In genomic region chr9:83654601-83655000, GRCm38 (mm10) we compare ENCODE assay signal across 18 mouse cellular contexts.
DNase-seq lines count a peak whose midpoint lies in the region; ATAC-seq and TF ChIP-seq lines count a peak whose summit lies in the region.
"Had no signal": no experiment of that assay in that cellular context is flagged by ENCODE, and none has a peak within 500 bp of the region (broad histone marks: within the 10 kb centered on the region; RNA-seq: fewer than 3 reads in every experiment).

No protein-coding gene starts in this region.

- H3K4me1 ChIP-seq in heart, adult 2 months (ENCODE audit: control insufficient read depth, insufficient read depth, low read length), result peaks cover 2% of the 10 kb centered on the region
- no peaks in the 10 kb centered on the region for H3K4me1 ChIP-seq in lung, postnatal 0 days (ENCODE audit: insufficient read depth, low read depth, low read length)
- H3K4me1 ChIP-seq in intestine, embryonic 16.5 days (ENCODE audit: control insufficient read depth, insufficient read depth, low read length), result no peaks in the 10 kb centered on the region
- H3K4me1 ChIP-seq: embryonic facial prominence, embryonic 10.5 days had no signal

- peak; percentile 50; the same call in 1 of the 2 replicates for ATAC-seq in lung, postnatal 0 days
- ATAC-seq in intestine, embryonic 16.5 days, result no peak
- ATAC-seq: forebrain, embryonic 13.5 days; forebrain, embryonic 15.5 days; forebrain, postnatal 0 days had no signal

- no peaks in the 10 kb centered on the region for H3K27me3 ChIP-seq in heart, adult 2 months (ENCODE audit: control insufficient read depth, insufficient read depth, low read length)
- no peaks in the 10 kb centered on the region for H3K27me3 ChIP-seq in lung, postnatal 0 days (replicated peaks; ENCODE audit: insufficient read depth, low read length)
- H3K27me3 ChIP-seq in intestine, embryonic 16.5 days (replicated peaks; ENCODE audit: control insufficient read depth, insufficient read depth, low read length), result no peaks in the 10 kb centered on the region
- H3K27me3 ChIP-seq: embryonic facial prominence, embryonic 12.5 days; forebrain, embryonic 13.5 days; forebrain, embryonic 15.5 days had no signal

- no peak overlapping the region for H3K4me2 ChIP-seq in lung, postnatal 0 days (replicated peaks; ENCODE audit: low read depth, low read length)
- no peak overlapping the region for H3K4me2 ChIP-seq in intestine, embryonic 16.5 days (ENCODE audit: low read depth, low read length)
- H3K4me2 ChIP-seq: embryonic facial prominence, embryonic 12.5 days; forebrain, embryonic 13.5 days; forebrain, embryonic 15.5 days had no signal

- no peak overlapping the region for H3K9ac ChIP-seq in heart, adult 2 months (ENCODE audit: low read depth, low read length)
- H3K9ac ChIP-seq in lung, postnatal 0 days (replicated peaks; ENCODE audit: low read depth), result no peak overlapping the region
- no peak overlapping the region for H3K9ac ChIP-seq in intestine, embryonic 16.5 days (ENCODE audit: low read depth, low read length)
- H3K9ac ChIP-seq: embryonic facial prominence, embryonic 12.5 days; forebrain, embryonic 13.5 days; forebrain, embryonic 15.5 days; forebrain, postnatal 0 days had no signal

- DNase-seq in heart, adult 2 months, result peak in 1 of 2 experiments; percentile 11
- no peak for DNase-seq in heart, postnatal 36 days
- peak; percentile 32 for DNase-seq in lung, postnatal 0 days (ENCODE audit: low spot score)
- DNase-seq in lung, postnatal 4 days, result no peak
- DNase-seq: adrenal gland, adult 2 months; adrenal gland, postnatal 10 days; adrenal gland, postnatal 25 days; cerebellum, adult 11-12 months; cerebellum, adult 2 months; cerebellum, adult 9-10 months; cerebellum, postnatal 10 days; cerebellum, postnatal 25 days; forebrain, postnatal 0 days had no signal

- H3K36me3 ChIP-seq in heart, adult 2 months (ENCODE audit: control insufficient read depth, insufficient read depth, low read length), result no peaks in the 10 kb centered on the region
- no peaks in the 10 kb centered on the region for H3K36me3 ChIP-seq in lung, postnatal 0 days (ENCODE audit: insufficient read depth, low read length)
- H3K36me3 ChIP-seq in intestine, embryonic 16.5 days (ENCODE audit: control insufficient read depth, insufficient read depth, low read length), result no peaks in the 10 kb centered on the region
- H3K36me3 ChIP-seq: embryonic facial prominence, embryonic 10.5 days; embryonic facial prominence, embryonic 12.5 days; forebrain, embryonic 15.5 days had no signal

- TF ChIP-seq CTCF in heart, adult 2 months (IDR thresholded peaks at IDR 0.05), result no peak
- no peak for TF ChIP-seq CTCF in lung, postnatal 0 days (IDR thresholded peaks at IDR 0.05)

- H3K4me3 ChIP-seq in heart, adult 2 months, result no peak overlapping the region
- H3K4me3 ChIP-seq in lung, postnatal 0 days (ENCODE audit: low read depth, low read length), result no peak overlapping the region
- H3K4me3 ChIP-seq in intestine, embryonic 16.5 days (ENCODE audit: low read length), result no peak overlapping the region
- H3K4me3 ChIP-seq: embryonic facial prominence, embryonic 10.5 days; embryonic facial prominence, embryonic 12.5 days; forebrain, embryonic 13.5 days; forebrain, embryonic 15.5 days had no signal

- no peaks in the 10 kb centered on the region for H3K9me3 ChIP-seq in lung, postnatal 0 days (ENCODE audit: low read length)
- no peaks in the 10 kb centered on the region for H3K9me3 ChIP-seq in intestine, embryonic 16.5 days (ENCODE audit: control insufficient read depth, low read length)
- H3K9me3 ChIP-seq: embryonic facial prominence, embryonic 10.5 days; embryonic facial prominence, embryonic 12.5 days; forebrain, embryonic 13.5 days; forebrain, embryonic 15.5 days had no signal

- intact Hi-C loops in heart, adult 2 months (cut with DNase I), result loop anchor here (2.0 kb wide), 1 partner anchor 36 kb away; no protein-coding TSS in a partner anchor
- intact Hi-C loops in heart, postnatal 36 days (cut with DNase I), result loop anchor here (5.0 kb wide), 1 partner anchor 87 kb away; no protein-coding TSS in a partner anchor

- 37% methylated on average over 5 of the region's 5 CpGs for WGBS in heart, adult 2 months
- 30% methylated on average over 5 of the region's 5 CpGs for WGBS in lung, postnatal 0 days
- 53% methylated on average over 5 of the region's 5 CpGs for WGBS in intestine, embryonic 16.5 days

- TF ChIP-seq POLR2A in heart, adult 2 months (IDR thresholded peaks at IDR 0.05; ENCODE audit: insufficient read depth, low read depth, low read length), result no peak

- H3K79me2 ChIP-seq in heart, adult 2 months (replicated peaks; ENCODE audit: control insufficient read depth, insufficient read depth, low read length), result no peaks in the 10 kb centered on the region

- TF ChIP-seq EP300 in heart, adult 2 months (IDR thresholded peaks at IDR 0.05; ENCODE audit: insufficient read depth, low read depth, low read length), result no peak
- no peak for TF ChIP-seq EP300 in lung, postnatal 0 days (IDR thresholded peaks at IDR 0.05)

- peak overlapping the region; percentile 31; the same call in 1 of the 2 replicates for H3K27ac ChIP-seq in heart, adult 2 months
- H3K27ac ChIP-seq in lung, postnatal 0 days (ENCODE audit: low read length), result no peak overlapping the region
- no peak overlapping the region for H3K27ac ChIP-seq in intestine, embryonic 16.5 days (ENCODE audit: low read length)
- H3K27ac ChIP-seq: embryonic facial prominence, embryonic 10.5 days; embryonic facial prominence, embryonic 12.5 days; forebrain, embryonic 13.5 days; forebrain, embryonic 15.5 days had no signal
